Mouse (Mus musculus) left cerebral cortex, adult 18-20 months (tissue): ENCODE measurements around the gene Prss21. TPM values are rescaled to one million over a fixed set of nuclear protein-coding genes. Genes with fewer than 3 reads are reported as not detected.
"Not testable (repeated sequence)": the region's sequence is repeated elsewhere in the genome, so short reads cannot be mapped to it uniquely, and the experiment has no call there.

Experiments used
- DNase-seq, 2 experiments: peaks; one replicate each; pipeline ENCODE4 v3.0.0; 2021 to 2022; ENCODE audit warnings: low spot score in 2 of 2, mixed read lengths in 1 of 2
- microRNA-seq, 2 experiments: library from miRNA; unstranded; fragments of <30 nt; microRNA quantifications; one replicate each; pipeline ENCODE4 v1.2.0; 2021
- total RNA-seq, 2 experiments: library from RNA; stranded (reverse); gene quantifications; 2 replicates each; pipeline ENCODE4 v1.2.3; 2021

Prss21 gene
- total RNA-seq, 2 experiments from 2014 or later, result not detected

DNA sequence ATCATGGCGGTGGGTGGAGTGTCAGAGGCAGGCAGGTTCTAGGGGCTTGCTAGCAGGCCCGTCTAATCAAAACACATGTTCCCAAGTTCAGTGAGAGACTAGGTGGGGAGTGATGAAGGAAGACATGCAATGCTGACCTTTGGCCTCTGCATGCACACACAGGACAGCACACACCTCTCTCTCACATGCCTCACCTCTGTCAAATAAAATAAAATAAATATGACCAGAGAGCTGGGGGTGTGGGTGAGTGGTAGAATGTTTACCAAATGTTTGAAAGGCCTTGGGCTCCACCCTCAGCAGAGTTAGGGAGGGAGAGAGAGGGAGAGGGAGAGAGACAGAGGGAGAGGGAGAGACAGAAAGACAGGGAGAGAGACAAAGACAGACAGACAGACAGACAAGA lies 9.9 kb upstream of the Prss21 start:
- DNase-seq, result no peak

GRCm38 (mm10) chr17:23862926-23863325 lies 4.9 kb upstream of the Prss21 start:
- no peak for DNase-seq

DNA sequence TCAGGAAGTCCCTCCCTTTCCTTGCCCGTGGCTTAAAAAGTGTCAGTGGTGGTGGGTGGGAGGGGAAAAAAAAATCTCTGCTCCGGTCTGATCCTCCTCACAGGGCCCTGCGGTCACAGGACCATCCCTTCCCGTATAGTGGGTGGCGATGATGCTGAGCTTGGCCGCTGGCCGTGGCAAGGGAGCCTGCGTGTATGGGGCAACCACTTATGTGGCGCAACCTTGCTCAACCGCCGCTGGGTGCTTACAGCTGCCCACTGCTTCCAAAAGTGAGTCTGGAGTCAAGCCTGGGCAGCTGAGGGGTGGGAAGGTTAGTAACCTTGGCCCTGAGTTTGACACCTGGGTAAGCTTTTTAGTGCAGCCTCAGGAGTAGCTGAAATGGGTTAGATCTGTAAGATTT lies 657 bp downstream of the Prss21 start:
- no peak for DNase-seq

DNA sequence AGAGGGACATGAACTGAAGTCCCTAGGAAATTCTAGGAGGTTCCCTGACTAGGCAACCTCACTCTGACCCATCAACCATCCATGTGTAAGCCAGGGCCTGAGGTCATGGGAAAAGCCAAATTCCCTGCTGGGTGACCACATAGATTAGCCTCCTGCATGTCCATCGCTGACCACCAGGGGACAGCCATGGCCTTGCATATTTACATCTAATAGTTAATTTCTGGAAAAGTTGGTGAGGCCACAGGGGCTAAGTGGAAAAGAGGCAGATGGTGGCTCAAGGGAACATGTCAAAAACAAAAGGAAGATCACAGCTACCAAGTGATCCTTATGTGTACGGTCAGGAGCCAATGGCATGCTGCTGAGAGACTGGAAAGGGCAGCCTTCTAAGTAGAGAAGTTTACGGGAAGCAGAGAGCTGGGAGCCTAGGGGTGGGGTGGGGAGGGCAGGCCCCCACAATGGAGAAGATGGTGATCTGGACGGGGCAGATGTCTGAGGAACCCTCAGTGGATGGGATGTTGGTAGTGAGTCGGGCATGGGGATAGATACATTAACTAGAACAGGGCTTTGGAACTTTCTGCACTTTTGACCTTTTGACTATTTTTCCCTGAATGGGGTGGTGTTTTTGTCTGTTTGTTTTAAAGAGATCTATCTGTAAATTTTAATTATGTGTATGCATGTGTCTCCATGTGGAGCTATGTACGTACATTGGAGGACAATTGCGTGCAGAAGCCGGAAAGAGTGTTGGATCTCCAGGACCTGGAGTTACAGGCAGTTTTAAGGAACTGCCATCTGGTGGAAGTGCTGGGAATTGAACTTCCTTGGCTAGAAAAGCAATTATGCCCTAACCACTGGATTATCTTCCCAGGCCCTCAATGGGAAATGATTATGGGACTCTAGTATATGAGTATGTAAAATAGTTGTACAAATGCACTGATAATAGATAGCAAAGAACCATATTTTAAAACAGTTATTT lies 6.3 kb downstream of the Prss21 start:
- DNase-seq, result peak; percentile 33 to 36

DNA sequence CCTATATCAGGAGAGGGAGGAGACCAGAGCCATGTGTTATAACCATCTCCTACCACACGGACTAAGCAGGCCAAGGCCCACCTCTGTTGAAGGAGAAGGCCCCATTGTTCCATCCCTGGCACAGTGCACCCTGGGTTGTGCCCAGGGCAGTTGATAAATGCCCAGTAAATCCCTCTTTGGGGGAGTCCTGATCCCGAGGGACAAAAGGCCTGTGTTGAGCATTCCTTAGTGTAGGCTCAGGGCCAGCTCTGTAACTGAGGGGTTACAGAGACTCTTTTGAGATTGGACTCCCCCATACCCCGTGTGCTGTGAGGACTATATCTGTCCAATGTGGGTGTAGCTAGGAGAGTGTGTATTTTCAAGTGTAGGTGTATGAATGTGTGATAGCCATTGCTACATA lies 8.9 kb downstream of the Prss21 start:
- peak in 1 of 2 experiments; percentile 22 for DNase-seq

DNA sequence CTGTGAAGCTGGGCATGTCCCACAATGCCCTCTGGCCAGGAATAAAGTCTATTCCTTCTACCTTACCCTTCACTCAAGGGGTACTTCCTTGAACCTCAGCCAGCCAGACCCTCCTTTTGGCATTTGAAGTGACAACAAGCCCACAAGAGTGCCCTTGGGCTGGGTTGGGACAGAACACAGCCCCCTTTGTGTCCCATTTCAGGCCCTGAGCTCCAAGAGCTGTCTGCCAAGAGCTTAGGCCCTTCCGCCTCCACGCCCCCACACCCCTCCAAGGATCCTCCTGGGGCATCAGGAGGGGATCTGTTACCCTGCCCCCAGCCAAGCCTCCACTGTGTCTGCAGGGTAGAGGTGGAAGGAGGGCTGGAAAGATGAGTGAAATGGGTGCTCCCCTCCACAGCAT lies 9.3 kb downstream of the Prss21 start:
- no peak for DNase-seq

DNA sequence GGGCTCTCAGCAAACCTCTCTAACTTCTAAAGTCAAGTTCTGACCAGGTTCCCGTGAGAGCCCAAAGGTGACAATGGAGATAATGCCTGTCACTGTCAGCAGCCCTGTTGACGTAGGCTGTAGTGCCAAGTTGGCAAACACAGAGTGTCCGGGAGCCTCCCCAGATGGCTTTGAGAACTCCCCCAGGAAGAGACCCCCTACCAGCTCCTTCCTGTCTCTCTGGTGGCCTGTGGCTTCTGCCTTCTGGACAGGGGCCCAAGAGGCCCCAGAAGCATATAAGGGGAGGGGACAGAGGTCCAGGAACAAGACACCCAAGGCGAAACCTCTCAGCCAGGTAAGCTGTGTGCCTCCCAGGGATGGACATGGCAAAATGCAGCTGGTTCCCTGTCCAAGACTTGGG lies 12.7 kb downstream of the Prss21 start, which contains the start of the genes Dcpp1 and Dcpp2:
TSS of gene Dcpp1 (plus strand) at position 301 of the 400 bp plus-strand sequence.
TSS of gene Dcpp2 (plus strand) at position 305 of the 400 bp plus-strand sequence.
- not testable (repeated sequence) for DNase-seq

DNA sequence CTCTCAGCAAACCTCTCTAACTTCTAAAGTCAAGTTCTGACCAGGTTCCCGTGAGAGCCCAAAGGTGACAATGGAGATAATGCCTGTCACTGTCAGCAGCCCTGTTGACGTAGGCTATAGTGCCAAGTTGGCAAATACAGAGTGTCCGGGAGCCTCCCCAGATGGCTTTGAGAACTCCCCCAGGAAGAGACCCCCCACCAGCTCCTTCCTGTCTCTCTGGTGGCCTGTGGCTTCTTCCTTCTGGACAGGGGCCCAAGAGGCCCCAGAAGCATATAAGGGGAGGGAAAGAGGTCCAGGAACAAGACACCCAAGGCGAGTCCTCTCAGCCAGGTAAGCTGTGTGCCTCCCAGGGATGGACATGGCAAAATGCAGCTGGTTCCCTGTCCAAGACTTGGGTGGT lies 49.3 kb downstream of the Prss21 start, which contains the start of gene Dcpp3:
TSS of gene Dcpp3 (plus strand) at position 301 of the 400 bp plus-strand sequence.
- not testable (repeated sequence) for DNase-seq

Small RNA genes within 50 kb of the gene (microRNA-seq; reads per million reads assigned to microRNA genes)
- gene Mir5125, result 0.50 to 1.3 reads per million in 2 experiments

Other genes with a start within 250 kb of the Prss21 start
- under 1 TPM; 0.14 TPM for gene Mmp25, start 222.8 kb upstream of the Prss21 start, total RNA-seq
- gene Bicdl2, start 207.6 kb upstream of the Prss21 start, total RNA-seq, result not detected
- gene Hcfc1r1, start 194.5 kb upstream of the Prss21 start, total RNA-seq, result 100 to 1,000 TPM; 126 to 130 TPM
- 1 to 10 TPM; 5.3 to 6.8 TPM for gene Thoc6, start 194.2 kb upstream of the Prss21 start, total RNA-seq
- gene Tnfrsf12a, start 190.6 kb upstream of the Prss21 start, total RNA-seq, result 10 to 100 TPM; 10.2 to 12.7 TPM
- not detected for gene Cldn6, start 188.8 kb upstream of the Prss21 start, total RNA-seq
- under 1 TPM; 0.23 to 0.26 TPM for gene Cldn9, start 184.0 kb upstream of the Prss21 start, total RNA-seq
- gene 1520401A03Rik, start 145.3 kb upstream of the Prss21 start, total RNA-seq, result under 1 TPM; 0.16 to 0.19 TPM
- 1 to 10 TPM; 5.3 to 5.4 TPM for gene Pkmyt1, start 141.7 kb upstream of the Prss21 start, total RNA-seq
- gene Paqr4, start 127.2 kb upstream of the Prss21 start, total RNA-seq, result 10 to 100 TPM; 54.6 to 63.9 TPM
- gene Kremen2, start 122.2 kb upstream of the Prss21 start, total RNA-seq, result under 1 TPM; 0.60 to 0.82 TPM
- gene Flywch1, start 96.5 kb upstream of the Prss21 start, total RNA-seq, result 100 to 1,000 TPM; 459 to 507 TPM
- gene Flywch2, start 82.0 kb upstream of the Prss21 start, total RNA-seq, result 10 to 100 TPM; 11.7 to 14.2 TPM
- 100 to 1,000 TPM; 548 to 585 TPM for gene Srrm2, start 77.5 kb upstream of the Prss21 start, total RNA-seq
- gene Elob, start 38.9 kb upstream of the Prss21 start, total RNA-seq, result 100 to 1,000 TPM; 359 to 364 TPM
- not detected for gene Prss33, start 32.0 kb upstream of the Prss21 start, total RNA-seq
- gene Prss32, start 24.2 kb upstream of the Prss21 start, total RNA-seq, result not detected
- 1 to 10 TPM; 1.6 to 2.1 TPM for gene Prss41, start 23.9 kb upstream of the Prss21 start, total RNA-seq
- gene Dcpp1, start 12.8 kb downstream of the Prss21 start, total RNA-seq, result not detected
- gene Dcpp2, start 12.8 kb downstream of the Prss21 start, total RNA-seq, result not detected
- gene Dcpp3, start 49.4 kb downstream of the Prss21 start, total RNA-seq, result not detected
- gene Sbp, start 73.6 kb downstream of the Prss21 start, total RNA-seq, result not detected
- gene Sbpl, start 87.2 kb downstream of the Prss21 start, total RNA-seq, result not detected
- under 1 TPM in 1 of 2 experiments, not detected in 1; 0.45 TPM for gene Prss30, start 112.5 kb downstream of the Prss21 start, total RNA-seq
- gene Prss22, start 130.0 kb downstream of the Prss21 start, total RNA-seq, result 1 to 10 TPM; 1.5 to 2.0 TPM
- not detected for gene Prss27, start 170.1 kb downstream of the Prss21 start, total RNA-seq
- 10 to 100 TPM; 22.5 to 23.8 TPM for gene Kctd5, start 205.4 kb downstream of the Prss21 start, total RNA-seq